Mouse (Mus musculus) neural tube, embryonic 12.5 days (tissue): ENCODE data around the gene Gm20388. TPM values are rescaled to one million over a fixed set of nuclear protein-coding genes. Genes with fewer than 3 reads are reported as not detected.
A peak's percentile ranks its signal among the peaks of the same experiment; 100 is the strongest.

ENCODE experiments used
- ATAC-seq: fragments of 200-750 bp; cut with Nextera tagmentation; 2 replicates; pipeline ENCODE4 v1.8.0; 2017; ENCODE audit warnings: low read depth, mild to moderate bottlenecking, moderate TSS enrichment, moderate library complexity; ENCODE audit not compliant: low FRiP score
- H3K27ac ChIP-seq: fragments of 300-500 bp; sonication (generic); 2 replicates; pipeline ENCODE4 v1.5.1; 2016
- H3K27me3 ChIP-seq: fragments of 300-500 bp; sonication (generic); replicated peaks from 2 replicates; pipeline ENCODE4 v1.6.1; 2016; ENCODE audit warnings: mild to moderate bottlenecking
- H3K36me3 ChIP-seq: fragments of 300-500 bp; sonication (generic); 2 replicates; pipeline ENCODE4 v1.6.1; 2016; ENCODE audit warnings: mild to moderate bottlenecking
- H3K4me1 ChIP-seq: fragments of 300-500 bp; sonication (generic); 2 replicates; pipeline ENCODE4 v1.6.1; 2016
- H3K4me2 ChIP-seq: fragments of 300-500 bp; sonication (generic); replicated peaks from 2 replicates; pipeline ENCODE4 v1.6.1; 2016; ENCODE audit warnings: mild to moderate bottlenecking
- H3K4me3 ChIP-seq: fragments of 300-500 bp; sonication (generic); 2 replicates; pipeline ENCODE4 v1.5.1; 2016
- H3K9ac ChIP-seq: fragments of 300-500 bp; sonication (generic); 2 replicates; pipeline ENCODE4 v1.6.1; 2016; ENCODE audit warnings: mild to moderate bottlenecking
- H3K9me3 ChIP-seq: fragments of 300-500 bp; sonication (generic); 2 replicates; pipeline ENCODE4 v1.6.1; 2016; ENCODE audit warnings: mild to moderate bottlenecking
- WGBS: fragments of 180-500 bp; shearing (Covaris S2); methylation state at CpG from one replicate; pipeline ENCODE4 v1.1.7; 2016; 5-methylcytosine and 5-hydroxymethylcytosine counted together
- polyA plus RNA-seq: library from polyadenylated mRNA; unstranded; fragments of >200 nt; fragmentation: Nextera tagmentation; extraction: Ambion mirVana; gene quantifications from 2 replicates; pipeline ENCODE4 v1.2.1, GENCODE M21; 2016

Gene Gm20388
- polyA plus RNA-seq, 1 experiment from 2014 or later = not detected

- Histone ChIP-seq H3K4me3 (no peak overlapping the region), H3K9ac (no peak overlapping the region), H3K4me2 (no peak overlapping the region)
Observed at GRCm38 (mm10) chr8:120342847-120343548, 432.4 kb downstream of the Gm20388 start.

GRCm38 (mm10) chr8:120343582-120343981 is 432.9 kb downstream of the Gm20388 start:
- Histone ChIP-seq H3K4me1 (peaks cover 90% of the 10 kb centered on the region), H3K4me2 (peak overlapping the region; percentile 6; the same call in 1 of the 2 replicates), H3K9me3 (no peaks in the 10 kb centered on the region), H3K9ac (no peak overlapping the region), H3K4me3 (no peak overlapping the region), H3K27me3 (no peaks in the 10 kb centered on the region), H3K27ac (peak overlapping the region; percentile 66; the same call in 1 of the 2 replicates), H3K36me3 (no peaks in the 10 kb centered on the region)
- 59% methylated on average over 12 of the region's 12 CpGs for WGBS
- no peak for ATAC-seq

More at GRCm38 (mm10) chr8:120342847-120343548, 432.4 kb downstream of the Gm20388 start:
- H3K27ac ChIP-seq = 0 out of 2 replicates have a peak overlapping the region, but pooled peaks have one; percentile 66
- no peaks in the 10 kb centered on the region for H3K36me3 ChIP-seq
- peaks cover 84% of the 10 kb centered on the region for H3K4me1 ChIP-seq
- H3K9me3 ChIP-seq = no peaks in the 10 kb centered on the region
- H3K27me3 ChIP-seq = no peaks in the 10 kb centered on the region
- no peak for ATAC-seq
- 49% methylated on average over 7 of the region's 7 CpGs for WGBS

- H3K9me3 ChIP-seq = no peaks in the 10 kb centered on the region
- no peak for ATAC-seq
- peak overlapping the region; percentile 66; the same call in 1 of the 2 replicates for H3K27ac ChIP-seq
- H3K27me3 ChIP-seq = no peaks in the 10 kb centered on the region
- H3K4me3 ChIP-seq = no peak overlapping the region
- H3K9ac ChIP-seq = peak overlapping the region; percentile 17; the same call in 1 of the 2 replicates
- no peaks in the 10 kb centered on the region for H3K36me3 ChIP-seq
- peaks cover 94% of the 10 kb centered on the region for H3K4me1 ChIP-seq
- H3K4me2 ChIP-seq = peak overlapping the region; percentile 6
- 36% methylated on average over 4 of the region's 4 CpGs for WGBS
Observed at GRCm38 (mm10) chr8:120344166-120344565, 433.5 kb downstream of the Gm20388 start.

- Histone ChIP-seq H3K4me2 (no peak overlapping the region), H3K27ac (peak overlapping the region; percentile 66; the same call in 1 of the 2 replicates), H3K27me3 (no peaks in the 10 kb centered on the region), H3K4me3 (no peak overlapping the region), H3K9me3 (no peaks in the 10 kb centered on the region), H3K36me3 (no peaks in the 10 kb centered on the region), H3K9ac (peak overlapping the region; percentile 17), H3K4me1 (peaks cover 94% of the 10 kb centered on the region)
- ATAC-seq = no peak
- 39% methylated on average over 13 of the region's 13 CpGs for WGBS
Observed at GRCm38 (mm10) chr8:120344583-120344982, 433.9 kb downstream of the Gm20388 start.

GRCm38 (mm10) chr8:120347734-120348341 is 437.2 kb downstream of the Gm20388 start:
- H3K27me3 ChIP-seq = no peaks in the 10 kb centered on the region
- no peak overlapping the region for H3K4me3 ChIP-seq
- H3K9me3 ChIP-seq = no peaks in the 10 kb centered on the region
- H3K4me2 ChIP-seq = 0 out of 2 replicates have a peak overlapping the region, but pooled peaks have one; percentile 10
- H3K27ac ChIP-seq = peak overlapping the region; percentile 64
- peak overlapping the region; percentile 38 for H3K9ac ChIP-seq
- peak; percentile 15; the same call in 1 of the 2 replicates for ATAC-seq
- WGBS = 50% methylated on average over 21 of the region's 21 CpGs
- no peaks in the 10 kb centered on the region for H3K36me3 ChIP-seq
- H3K4me1 ChIP-seq = peaks cover 90% of the 10 kb centered on the region

GRCm38 (mm10) chr8:120348922-120349321 is 438.3 kb downstream of the Gm20388 start:
- Histone ChIP-seq H3K4me1 (peaks cover 91% of the 10 kb centered on the region), H3K27me3 (no peaks in the 10 kb centered on the region), H3K4me2 (no peak overlapping the region), H3K27ac (peak overlapping the region; percentile 64; the same call in 1 of the 2 replicates), H3K36me3 (no peaks in the 10 kb centered on the region), H3K4me3 (no peak overlapping the region), H3K9ac (no peak overlapping the region), H3K9me3 (no peaks in the 10 kb centered on the region)
- WGBS = 23% methylated on average over 11 of the region's 11 CpGs
- no peak for ATAC-seq

GRCm38 (mm10) chr8:120351332-120352071 is 440.9 kb downstream of the Gm20388 start:
- no peaks in the 10 kb centered on the region for H3K36me3 ChIP-seq
- H3K4me1 ChIP-seq = peaks cover 92% of the 10 kb centered on the region
- H3K4me2 ChIP-seq = 0 out of 2 replicates have a peak overlapping the region, but pooled peaks have one; percentile 5
- H3K4me3 ChIP-seq = no peak overlapping the region
- no peak for ATAC-seq
- no peaks in the 10 kb centered on the region for H3K27me3 ChIP-seq
- H3K9me3 ChIP-seq = no peaks in the 10 kb centered on the region
- H3K9ac ChIP-seq = no peak overlapping the region
- 61% methylated on average over 7 of the region's 7 CpGs for WGBS
- 0 out of 2 replicates have a peak overlapping the region, but pooled peaks have one; percentile 26 for H3K27ac ChIP-seq

GRCm38 (mm10) chr8:120352096-120352495 is 441.5 kb downstream of the Gm20388 start:
- H3K4me3 ChIP-seq = no peak overlapping the region
- 0 out of 2 replicates have a peak overlapping the region, but pooled peaks have one; percentile 5 for H3K4me2 ChIP-seq
- no peaks in the 10 kb centered on the region for H3K36me3 ChIP-seq
- H3K4me1 ChIP-seq = peaks cover 92% of the 10 kb centered on the region
- no peak overlapping the region for H3K9ac ChIP-seq
- 17% methylated on average over 10 of the region's 10 CpGs for WGBS
- no peak for ATAC-seq
- H3K27ac ChIP-seq = peak overlapping the region; percentile 26; the same call in 1 of the 2 replicates
- no peaks in the 10 kb centered on the region for H3K9me3 ChIP-seq
- no peaks in the 10 kb centered on the region for H3K27me3 ChIP-seq

GRCm38 (mm10) chr8:120356067-120356466 is 445.4 kb downstream of the Gm20388 start:
- Histone ChIP-seq H3K36me3 (no peaks in the 10 kb centered on the region), H3K27ac (0 out of 2 replicates have a peak overlapping the region, but pooled peaks have one; percentile 20), H3K9me3 (no peaks in the 10 kb centered on the region), H3K27me3 (no peaks in the 10 kb centered on the region), H3K4me2 (no peak overlapping the region), H3K4me1 (peaks cover 88% of the 10 kb centered on the region), H3K9ac (0 out of 2 replicates have a peak overlapping the region, but pooled peaks have one; percentile 10), H3K4me3 (no peak overlapping the region)
- ATAC-seq = peak; percentile 44; the same call in 1 of the 2 replicates
- 33% methylated on average over 9 of the region's 9 CpGs for WGBS

GRCm38 (mm10) chr8:120357504-120357903 is 446.9 kb downstream of the Gm20388 start:
- ATAC-seq = no peak
- H3K9me3 ChIP-seq = no peaks in the 10 kb centered on the region
- H3K4me2 ChIP-seq = no peak overlapping the region
- H3K4me1 ChIP-seq = peaks cover 74% of the 10 kb centered on the region
- no peaks in the 10 kb centered on the region for H3K27me3 ChIP-seq
- 65% methylated on average over 6 of the region's 6 CpGs for WGBS
- H3K27ac ChIP-seq = no peak overlapping the region
- H3K9ac ChIP-seq = no peak overlapping the region
- H3K36me3 ChIP-seq = no peaks in the 10 kb centered on the region
- H3K4me3 ChIP-seq = no peak overlapping the region

GRCm38 (mm10) chr8:120361301-120361700 is 450.7 kb downstream of the Gm20388 start:
- peaks cover 60% of the 10 kb centered on the region for H3K4me1 ChIP-seq
- no peak for ATAC-seq
- no peaks in the 10 kb centered on the region for H3K9me3 ChIP-seq
- H3K36me3 ChIP-seq = no peaks in the 10 kb centered on the region
- no peak overlapping the region for H3K4me2 ChIP-seq
- peak overlapping the region; percentile 38; the same call in 1 of the 2 replicates for H3K27ac ChIP-seq
- H3K4me3 ChIP-seq = no peak overlapping the region
- 77% methylated on average over 8 of the region's 8 CpGs for WGBS
- no peak overlapping the region for H3K9ac ChIP-seq
- H3K27me3 ChIP-seq = no peaks in the 10 kb centered on the region
